Mouse (Mus musculus) layer of hippocampus, adult 11-12 months (tissue): ENCODE data around the gene Rnf217.

Source experiments
- DNase-seq: peaks from one replicate; pipeline ENCODE4 v3.0.0; 2022; ENCODE audit warnings: low spot score

The Rnf217 gene

DNA sequence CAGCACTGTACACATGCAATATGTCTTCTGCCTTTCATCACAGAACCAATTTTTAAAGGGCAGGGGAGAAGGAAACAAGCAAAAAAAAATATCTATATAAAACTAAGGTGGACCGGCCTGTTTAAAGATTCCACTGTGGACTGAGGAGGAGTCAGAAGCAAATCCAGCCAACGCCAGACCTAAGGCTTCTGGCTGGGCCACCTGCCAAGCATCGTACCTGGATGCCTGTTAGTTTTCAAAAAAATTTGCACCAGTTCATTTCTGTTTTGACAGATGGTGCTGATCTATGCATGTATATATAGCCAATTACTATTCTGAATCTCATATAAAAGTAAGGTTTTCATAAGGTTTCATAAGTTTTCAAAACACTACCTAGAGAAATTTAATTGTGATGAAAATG is 113.2 kb downstream of the Rnf217 start:
- no peak for DNase-seq

- DNase-seq = no peak
These were observed 114.7 kb downstream of the Rnf217 start for GRCm38 (mm10) chr10:31494296-31494695.

- no peak for DNase-seq
These were observed 141.7 kb downstream of the Rnf217 start for GRCm38 (mm10) chr10:31467043-31467898.

DNA sequence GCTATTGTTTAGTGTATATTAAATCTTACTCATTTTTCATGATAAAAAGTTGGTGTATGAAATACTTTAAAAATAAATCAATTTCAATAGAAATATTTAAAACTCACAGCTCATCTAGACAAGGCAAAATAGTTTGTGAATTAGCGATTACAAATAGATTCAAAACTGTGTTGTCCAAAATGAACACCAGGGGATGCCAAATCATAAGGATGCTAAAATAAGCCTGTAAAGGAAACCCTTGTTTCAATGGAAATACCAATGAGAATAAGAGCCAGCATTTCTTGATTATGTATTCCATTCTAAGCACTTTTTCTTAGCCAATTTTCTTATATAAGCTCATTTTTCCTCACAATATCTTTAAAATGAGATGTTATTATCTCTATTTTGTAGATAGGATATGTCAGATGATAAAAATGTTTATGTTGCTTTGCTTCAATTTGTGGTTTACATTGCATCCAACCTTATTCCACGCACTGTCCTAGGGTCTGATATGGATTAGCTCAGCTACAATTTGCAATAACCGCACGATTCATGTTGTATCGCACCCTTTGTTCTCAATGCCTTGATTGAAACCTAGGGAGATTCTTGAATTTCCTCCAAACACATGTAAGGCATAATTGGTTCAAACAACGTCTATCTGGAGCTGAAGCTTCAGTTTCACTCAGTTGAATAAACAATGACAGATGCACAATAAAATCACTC is 143.0 kb downstream of the Rnf217 start:
- peak; percentile 33 for DNase-seq

- no peak for DNase-seq
These were observed 143.6 kb downstream of the Rnf217 start for GRCm38 (mm10) chr10:31465424-31465823.

- DNase-seq = no peak
These were observed 145.9 kb downstream of the Rnf217 start for GRCm38 (mm10) chr10:31463044-31463443.

- DNase-seq = no peak
These were observed 152.2 kb downstream of the Rnf217 start for GRCm38 (mm10) chr10:31456806-31457205.

GRCm38 (mm10) chr10:31447083-31447482 is 161.9 kb downstream of the Rnf217 start:
- no peak for DNase-seq

- peak; percentile 86 for DNase-seq
These were observed 163.5 kb downstream of the Rnf217 start, which contains the start of gene Tpd52l1 for GRCm38 (mm10) chr10:31445291-31446124. Gene Tpd52l1, minus strand, starts transcription at chr10:31445958.

DNA sequence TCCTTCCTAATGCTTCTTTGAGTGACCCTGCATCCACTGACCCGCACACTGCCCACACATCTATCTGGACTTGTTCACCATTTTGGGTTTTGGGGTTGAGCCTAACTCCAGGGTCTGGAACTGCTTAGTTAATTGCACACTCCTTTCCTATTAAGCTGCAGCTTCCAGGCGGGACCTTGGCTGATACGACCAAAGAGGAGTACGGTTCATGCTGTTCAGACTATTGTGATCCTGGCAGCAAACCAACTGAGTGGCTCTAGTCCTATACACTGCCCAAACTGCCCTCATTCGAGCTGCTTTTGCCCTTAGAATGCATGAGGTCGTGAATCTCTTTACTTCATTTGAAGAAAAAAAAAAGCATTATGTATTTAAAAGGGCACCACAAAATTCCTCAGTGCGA is 164.8 kb downstream of the Rnf217 start:
- DNase-seq = no peak
